Mouse (Mus musculus): ENCODE data around the gene Kpna7.

Gene Kpna7

DNA sequence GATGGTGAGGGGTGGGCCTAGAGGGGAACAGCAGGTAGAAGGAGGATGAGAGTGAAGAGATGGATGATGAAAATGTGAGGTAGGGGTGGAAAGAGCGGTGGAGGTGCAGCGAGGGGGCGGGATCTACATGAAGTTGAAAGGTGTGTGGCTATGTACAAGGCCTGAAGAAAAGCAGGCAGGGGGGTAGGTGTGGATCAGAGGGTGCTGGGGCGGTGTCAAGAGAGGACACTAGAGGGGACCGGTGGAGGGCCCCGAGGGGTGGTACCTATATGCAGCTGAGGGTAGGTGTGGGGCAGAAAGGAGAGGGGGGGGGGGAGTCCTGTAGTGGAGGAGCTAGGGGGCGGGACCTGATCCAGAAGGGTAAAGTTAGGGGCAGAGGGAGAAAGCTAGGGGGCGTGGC is 119.4 kb downstream of the Kpna7 start:
- no peak for DNase-seq (ENCODE audit: low spot score)

DNA sequence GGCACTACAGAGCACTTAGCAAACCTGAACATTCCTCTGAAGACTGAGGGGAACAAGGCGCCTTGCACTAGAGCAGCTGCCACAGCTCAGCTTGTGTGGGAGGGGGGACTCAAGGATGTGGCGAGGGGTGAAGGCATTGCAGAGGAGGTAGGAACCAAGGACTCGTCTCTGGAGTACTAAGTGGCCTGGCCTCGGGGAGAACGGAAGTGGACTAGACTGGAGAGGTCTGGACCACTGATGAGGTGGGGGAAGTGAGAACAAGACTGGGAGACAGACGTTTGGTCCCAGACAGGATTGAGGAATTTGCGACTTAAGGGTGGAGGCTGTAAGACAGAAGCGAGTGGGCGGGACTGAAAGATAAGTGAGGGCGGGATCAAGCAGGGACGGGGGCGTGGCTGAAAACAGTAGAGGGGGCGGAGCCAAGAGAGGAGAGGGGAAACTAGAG is 120.0 kb downstream of the Kpna7 start:
- peak; percentile 69 for DNase-seq (ENCODE audit: low spot score)

DNA sequence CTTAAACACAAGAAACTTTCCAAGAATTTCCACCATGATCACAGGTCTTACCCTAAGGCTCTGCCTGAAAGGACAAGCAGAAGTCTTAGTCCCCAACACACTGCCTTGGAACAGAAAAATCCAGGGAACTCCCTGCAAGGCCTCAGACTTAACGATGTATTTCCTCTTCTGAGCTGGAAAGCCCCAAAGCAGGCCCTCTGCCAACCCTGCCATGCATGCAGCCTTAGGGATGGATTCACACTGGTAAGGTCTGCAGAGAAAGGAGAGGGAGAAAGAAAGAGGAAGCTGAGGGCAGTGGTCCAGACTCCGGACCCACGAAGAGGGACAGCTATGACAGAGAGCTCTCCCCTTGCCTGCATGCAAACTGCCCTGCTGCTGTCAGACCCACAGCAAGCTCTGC is 120.4 kb downstream of the Kpna7 start:
- peak; percentile 40 for DNase-seq (ENCODE audit: low spot score)

DNA sequence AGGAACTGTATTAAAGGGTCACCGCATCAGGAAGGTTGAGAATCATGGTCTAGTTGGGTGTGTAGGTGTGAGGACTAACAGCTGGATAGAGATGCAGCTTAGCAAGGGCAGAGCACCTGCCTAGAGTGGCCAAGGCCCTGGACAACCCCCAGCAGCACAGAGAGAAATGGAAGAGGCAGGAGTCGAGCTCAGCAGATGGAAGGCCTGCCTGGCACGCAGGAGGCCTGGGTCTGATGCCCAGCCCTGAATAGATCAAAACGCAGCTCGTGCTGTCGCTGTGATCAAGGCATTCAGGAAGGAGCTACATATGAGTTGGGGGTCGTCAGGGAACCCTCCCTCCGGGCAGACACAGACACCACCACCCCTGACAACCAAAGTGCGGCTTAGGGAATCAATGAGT is 125.6 kb downstream of the Kpna7 start:
- DNase-seq (ENCODE audit: low spot score), result no peak

DNA sequence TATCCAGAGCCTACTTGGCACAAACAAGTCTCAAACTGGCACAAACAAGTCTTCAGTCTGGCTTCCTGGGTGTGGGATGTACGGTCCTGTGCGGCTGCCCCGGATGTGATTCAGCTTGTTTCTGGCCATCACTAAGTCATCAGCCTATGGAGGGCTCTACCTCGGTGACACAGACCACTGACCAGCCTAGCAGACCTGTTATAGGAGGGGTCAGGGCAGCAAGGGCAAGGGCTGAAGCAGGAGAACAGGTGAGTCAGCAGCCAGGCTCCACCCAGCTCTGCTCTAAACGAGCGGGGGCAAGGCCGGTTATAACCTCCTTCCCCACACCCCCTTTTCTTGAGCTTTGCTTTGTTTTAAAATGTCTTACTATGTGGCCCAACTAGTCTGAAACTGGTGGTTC is 129.4 kb downstream of the Kpna7 start:
- no peak for DNase-seq (ENCODE audit: low spot score)

DNA sequence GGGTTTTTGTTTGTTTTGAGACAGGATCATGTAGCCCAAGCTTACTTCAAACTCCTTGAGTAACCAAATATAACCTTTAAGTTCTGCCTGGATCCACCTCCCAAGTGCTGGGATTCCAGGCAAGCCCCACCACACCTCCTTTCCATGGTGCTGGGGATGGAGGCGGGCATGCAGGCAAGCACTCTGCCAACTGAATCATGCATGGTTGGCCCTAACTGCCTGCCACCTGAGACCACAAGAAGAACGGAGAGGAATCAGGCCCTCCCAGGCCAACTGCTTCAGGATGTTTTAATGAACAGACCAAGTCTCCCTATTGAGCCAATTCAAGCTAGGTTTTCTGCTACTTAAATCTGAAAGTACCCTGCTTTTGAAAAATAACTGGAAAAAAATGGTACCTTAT is 131.2 kb downstream of the Kpna7 start:
- DNase-seq (ENCODE audit: low spot score), result no peak

DNA sequence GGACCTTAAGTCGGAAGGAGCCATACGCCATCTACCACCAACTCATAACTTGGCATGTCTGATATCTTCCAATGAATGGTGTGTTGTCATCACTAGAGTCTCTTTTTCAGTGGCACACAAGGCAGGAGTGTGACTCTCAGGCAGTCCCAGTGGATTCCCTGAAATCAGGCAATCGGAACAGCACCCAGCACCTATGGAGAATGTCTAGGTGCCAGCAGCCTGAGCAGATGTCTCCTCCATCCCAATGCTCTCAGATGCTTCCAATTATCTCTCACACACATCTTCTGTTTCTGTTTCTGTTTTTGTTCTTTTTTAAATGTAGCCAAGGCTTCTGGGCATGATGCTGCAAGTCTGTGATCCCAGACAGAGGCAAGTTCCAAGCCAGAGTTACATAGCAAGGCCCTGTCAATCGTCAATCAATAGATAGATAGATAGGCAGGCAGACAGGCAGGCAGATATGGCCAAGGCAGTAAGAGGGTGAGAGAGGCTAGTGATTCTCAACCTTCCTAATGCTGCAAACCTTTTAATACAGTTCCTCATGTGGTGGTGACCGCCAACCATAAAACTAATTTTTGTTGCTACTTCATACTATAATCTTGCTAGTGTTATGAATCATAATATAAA is 133.3 kb downstream of the Kpna7 start:
- DNase-seq (ENCODE audit: low spot score), result no peak

DNA sequence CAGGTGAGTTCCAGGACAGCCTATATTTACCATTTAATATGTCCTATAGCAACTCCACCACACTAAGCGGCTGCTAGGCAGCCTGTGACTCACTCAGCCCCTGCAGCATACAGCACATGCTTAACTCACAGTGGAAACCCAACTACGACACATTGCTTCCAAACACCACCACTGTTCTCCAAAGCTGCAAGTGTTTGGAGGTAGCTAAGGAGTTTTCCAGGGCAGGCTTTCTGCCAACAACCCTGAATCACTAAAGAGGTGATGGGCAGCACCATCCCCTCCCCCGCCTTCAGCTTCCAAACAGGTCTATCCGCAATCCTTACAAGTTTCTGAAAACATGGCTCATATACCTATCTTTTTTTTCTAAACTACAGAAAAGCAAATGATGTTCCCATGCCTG is 134.0 kb downstream of the Kpna7 start:
- DNase-seq (ENCODE audit: low spot score), result peak; percentile 69

DNA sequence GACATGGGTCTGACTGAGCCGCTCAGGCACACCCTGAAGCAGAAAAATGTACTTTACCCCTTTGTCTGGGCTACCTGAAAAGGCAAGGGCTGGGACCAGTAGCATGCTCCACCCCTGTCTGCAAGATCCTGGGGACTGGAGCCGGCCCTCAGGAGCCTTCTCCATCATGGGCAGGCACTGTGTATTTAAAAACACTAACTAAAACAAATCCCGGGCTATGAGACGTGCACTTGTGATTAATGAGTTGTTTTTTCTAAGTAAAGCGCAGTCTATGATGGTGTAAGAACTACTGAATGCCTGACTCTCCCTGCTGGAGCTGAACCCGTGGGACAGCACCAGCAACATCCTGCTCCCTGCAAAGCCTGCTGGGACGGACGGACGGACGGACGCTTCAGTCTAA is 135.4 kb downstream of the Kpna7 start:
- DNase-seq (ENCODE audit: low spot score), result no peak

DNA sequence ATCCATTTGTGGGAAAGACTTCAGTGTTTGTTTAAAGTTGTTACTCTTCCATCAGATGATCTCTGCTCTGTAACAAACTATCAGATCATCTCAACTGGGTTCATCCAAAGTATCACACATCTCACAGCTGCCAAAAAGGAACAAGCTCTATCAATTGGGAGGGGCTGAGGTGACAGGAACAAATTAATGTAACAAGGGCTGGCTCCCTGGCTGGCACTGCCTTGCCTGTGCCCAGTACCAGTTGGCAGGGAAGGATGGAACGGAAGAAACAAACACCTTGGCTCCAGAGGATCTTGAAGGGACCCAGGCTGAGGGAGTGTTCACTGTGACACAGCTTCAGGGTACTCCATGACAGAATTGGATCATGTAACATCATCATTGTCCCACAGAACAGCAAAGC is 135.8 kb downstream of the Kpna7 start:
- no peak for DNase-seq (ENCODE audit: low spot score)

DNA sequence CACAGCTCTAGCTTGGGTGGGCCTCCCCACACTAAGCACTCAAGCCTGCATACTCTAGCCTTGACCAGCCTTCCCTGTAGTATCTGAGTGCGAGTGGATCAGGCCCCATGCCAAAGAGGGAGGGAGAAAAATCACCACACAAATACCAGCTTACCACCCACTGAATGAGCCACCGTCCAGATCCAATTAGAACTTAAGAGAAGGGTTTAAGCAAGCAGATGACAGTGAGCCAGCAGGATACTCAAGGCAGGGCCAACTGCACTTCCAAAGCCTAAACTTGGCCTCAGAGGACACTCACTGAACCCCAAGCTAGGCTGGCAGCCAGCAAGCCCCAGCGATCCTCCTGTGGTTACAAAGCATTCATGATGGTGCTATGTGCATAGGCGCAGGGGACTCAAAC is 137.8 kb downstream of the Kpna7 start:
- DNase-seq (ENCODE audit: low spot score), result no peak

DNA sequence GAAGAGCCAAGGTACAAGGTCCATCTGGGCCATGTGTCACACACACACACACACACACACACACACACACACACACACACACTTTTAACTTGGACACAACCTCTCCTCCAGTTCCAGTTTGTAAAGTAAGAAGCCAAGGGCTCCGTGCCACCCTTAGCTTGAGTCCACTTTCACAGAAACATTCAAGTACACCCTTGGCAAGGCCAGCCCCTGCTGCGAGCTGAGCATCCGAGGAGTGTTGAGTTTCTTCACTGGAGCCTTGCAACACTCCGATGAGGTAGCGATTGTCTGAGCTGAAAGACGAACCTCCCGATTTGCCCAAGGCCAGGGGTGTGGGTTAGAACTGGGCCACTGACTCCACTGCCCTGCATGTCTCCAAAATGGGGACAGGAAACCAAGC is 138.9 kb downstream of the Kpna7 start:
- DNase-seq (ENCODE audit: low spot score), result no peak

DNA sequence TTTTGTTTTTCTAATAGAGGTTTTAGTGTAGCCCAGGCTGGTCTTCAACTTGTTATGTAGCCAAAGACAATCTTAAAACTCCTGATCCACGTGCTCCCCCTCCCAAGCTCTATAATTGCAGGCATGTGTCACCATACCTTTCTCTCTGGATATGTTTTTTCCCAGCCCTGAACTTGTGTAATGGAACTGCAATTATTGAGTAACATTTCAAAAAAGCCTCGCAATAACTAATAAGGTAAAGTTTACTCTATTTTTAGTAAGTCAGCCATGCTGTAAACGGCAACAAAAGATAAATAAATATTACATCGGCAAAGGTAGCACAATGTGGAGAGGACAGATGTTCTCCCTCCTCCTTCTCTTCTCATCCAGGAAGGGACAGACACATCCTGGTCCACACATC is 139.5 kb downstream of the Kpna7 start:
- no peak for DNase-seq (ENCODE audit: low spot score)

DNA sequence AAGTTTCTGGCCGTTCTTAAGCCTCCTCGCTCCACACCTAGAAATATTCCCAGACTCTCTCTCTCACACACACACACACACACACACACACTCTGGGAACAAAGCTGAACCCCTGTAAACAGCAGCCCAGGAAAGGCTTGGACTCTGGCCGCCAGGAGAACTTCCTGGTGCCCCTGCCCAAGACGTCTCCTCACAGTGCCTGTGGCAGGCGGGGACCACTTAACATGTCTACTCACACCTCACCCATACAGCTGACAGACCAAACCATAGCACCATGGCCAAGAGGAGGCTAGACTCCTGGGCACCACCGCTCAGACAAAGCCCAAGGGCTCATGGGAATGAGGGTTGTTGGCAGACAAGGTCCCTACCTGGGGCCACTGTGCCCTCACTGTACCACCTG is 140.5 kb downstream of the Kpna7 start:
- DNase-seq (ENCODE audit: low spot score), result no peak

DNA sequence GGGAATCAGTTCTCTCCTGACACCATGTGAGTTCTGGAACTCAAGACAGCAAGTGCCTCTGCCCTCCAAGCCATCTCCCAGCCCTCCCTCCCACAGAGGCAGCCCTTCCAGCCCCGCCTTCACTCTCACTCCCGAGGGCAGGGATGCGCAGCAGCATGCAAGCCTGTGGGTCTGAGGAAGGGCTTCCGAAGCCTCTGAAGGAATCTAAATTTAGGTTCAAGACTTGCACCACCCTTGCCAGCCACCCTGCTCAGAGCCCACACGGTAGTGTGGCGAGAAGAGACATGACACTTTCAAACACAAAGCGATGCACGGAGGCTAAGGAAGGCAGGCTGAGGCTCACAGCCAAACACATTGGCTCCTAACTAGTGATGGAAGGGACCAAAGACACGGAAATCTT is 141.4 kb downstream of the Kpna7 start:
- DNase-seq (ENCODE audit: low spot score), result no peak

DNA sequence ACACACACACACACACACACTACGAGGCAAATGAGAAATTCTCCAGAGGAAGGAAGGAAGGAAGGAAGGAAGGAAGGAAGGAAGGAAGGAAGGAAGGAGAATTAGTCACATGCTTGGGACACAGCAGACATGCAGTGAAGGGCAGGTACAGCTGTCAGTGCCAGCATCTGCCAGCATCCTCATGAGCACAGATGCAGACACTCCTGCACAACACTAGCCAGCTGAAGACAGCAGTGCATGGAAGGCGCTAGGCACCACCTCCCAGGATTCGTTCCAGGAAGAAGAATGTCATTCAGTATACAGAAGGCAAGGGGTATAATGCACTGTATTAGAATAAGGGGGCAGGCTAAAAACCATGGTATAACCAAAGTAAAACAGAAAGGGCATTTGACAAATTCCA is 142.9 kb downstream of the Kpna7 start:
- DNase-seq (ENCODE audit: low spot score), result no peak

DNA sequence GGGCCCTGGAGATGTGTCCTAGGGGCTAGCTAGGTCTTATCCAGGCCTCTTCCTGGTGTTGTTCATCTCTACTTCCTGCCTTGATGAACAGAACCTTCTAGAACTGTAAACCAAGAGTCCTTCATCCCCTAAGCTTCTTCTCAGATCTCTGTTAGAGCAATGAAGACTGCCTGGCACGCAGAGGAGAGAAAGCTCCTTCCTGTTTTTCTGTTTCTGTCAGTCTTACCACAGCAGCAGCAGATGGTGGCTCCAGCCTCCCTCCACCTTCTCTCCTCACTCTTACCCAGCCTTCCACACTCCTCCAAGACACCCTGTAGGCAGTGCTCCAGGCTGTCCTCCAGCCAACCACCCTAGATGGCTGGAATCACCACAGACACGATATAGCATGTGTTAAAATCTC is 146.5 kb downstream of the Kpna7 start:
- DNase-seq (ENCODE audit: low spot score), result no peak

Data from urinary bladder, postnatal 14 days (tissue).